Mouse (Mus musculus): ENCODE data around the gene Sgsm2.

The Sgsm2 gene

DNA sequence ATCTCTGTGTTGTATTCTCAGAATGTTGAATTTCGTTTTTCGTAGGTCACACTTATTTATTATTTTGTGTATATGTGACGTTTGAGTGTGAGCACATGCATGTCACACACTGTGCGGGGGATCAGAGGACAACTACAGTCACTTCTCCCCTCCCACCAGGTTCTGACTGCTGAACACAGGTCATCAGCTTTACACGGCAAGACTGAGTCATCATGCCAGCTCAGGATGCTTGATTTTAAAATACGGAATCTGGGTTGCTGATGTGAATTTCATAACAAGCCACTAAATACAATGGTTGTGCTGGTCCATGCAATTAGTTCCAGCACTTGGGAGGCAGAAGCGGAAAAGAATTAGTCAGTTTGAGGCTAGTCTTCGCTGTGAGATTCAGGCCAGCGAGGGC, 15.9 kb downstream of the Sgsm2 start:
- DNase-seq: no peak

DNA sequence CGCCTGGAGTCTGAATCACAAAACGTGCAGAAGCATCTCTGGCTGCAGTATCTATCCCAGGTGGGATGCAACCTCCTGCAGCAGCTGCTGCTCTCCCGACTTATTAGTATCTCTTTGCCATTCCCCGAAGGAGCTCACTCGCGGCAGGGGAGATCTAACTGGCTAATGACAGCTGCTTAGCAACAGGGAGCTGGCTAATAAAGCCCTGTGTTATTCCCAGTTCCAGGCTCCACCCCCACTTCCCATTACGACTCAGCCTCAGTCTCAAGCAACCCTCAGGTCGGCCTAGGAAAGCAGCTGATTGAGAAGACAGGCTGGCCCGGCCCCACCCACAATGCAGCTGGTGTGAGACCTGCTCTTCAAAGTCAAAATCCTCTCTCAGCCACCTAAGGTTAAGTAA, 20.1 kb downstream of the Sgsm2 start:
- DNase-seq: peak; percentile 86

DNA sequence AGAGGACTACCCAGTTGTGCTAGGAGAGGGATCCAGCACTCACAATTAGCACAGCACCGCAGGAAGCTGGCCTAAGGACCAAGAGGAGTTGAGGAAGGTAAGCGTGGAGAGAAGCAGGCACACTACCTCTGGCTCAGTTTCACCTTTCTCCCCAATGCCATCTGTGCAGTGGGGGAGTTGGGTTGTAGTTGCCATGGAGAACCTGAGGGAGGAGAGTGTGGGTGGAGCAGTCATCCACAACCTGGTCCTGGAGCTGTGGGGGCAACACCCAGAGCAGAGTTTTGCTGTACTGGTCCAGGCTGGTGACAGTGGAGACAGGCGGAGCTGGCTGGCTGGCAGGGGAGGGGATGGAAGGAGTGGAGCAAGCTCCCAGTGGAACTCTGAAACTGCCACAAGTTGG, 22.2 kb downstream of the Sgsm2 start:
- peak; percentile 54 to 65 for DNase-seq

DNA sequence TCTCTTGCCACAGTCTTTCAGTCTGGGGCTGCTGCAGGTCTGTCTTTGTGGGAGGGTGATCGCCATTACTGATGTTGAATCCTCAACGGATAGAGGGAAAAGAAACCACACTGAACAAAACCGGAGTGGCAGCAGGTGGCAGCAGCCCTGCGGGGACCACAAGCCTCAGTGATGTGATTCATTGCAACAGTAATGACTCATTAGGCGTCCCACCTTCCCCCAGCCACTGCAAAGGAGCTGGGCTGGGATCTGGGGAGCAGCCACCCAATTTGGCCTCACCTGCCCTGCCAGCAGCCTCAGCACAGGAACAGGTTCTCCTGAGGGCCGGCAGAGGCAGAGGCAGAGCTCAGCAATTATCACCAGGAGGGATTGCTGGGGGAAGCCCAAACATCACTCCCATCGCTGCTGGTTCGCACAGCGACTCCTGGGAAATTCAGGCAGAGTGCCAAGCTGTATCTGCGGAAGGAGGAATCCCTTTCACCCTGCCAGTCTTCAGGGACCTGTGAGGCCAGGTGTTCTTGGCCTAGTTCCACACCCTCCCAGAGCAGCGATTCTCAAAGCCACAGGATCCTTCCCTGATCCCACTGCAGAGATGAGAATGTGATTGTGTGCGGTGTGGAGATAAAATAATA, 25.8 kb downstream of the Sgsm2 start:
- peak in 1 of 2 experiments; percentile 53 for DNase-seq

DNA sequence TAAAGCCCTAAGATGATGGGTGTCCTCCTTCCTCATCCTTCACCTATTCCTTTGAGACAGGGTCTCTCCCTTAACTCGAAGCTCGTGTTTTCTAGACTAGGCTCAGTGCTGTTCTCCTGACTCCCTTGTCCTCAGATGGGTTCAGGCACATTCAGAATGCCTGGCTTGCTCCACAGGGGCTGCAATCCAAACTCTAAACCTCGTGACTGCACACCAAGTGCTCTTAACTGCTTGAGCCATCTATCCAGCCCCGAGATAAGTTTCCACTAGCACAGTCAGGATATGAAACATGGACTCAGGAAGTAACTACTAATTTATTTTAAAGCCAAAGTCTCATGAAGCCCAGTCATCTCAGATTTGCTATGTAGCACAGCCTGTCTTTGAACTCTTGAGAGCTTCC, 26.3 kb downstream of the Sgsm2 start:
- DNase-seq: no peak

DNA sequence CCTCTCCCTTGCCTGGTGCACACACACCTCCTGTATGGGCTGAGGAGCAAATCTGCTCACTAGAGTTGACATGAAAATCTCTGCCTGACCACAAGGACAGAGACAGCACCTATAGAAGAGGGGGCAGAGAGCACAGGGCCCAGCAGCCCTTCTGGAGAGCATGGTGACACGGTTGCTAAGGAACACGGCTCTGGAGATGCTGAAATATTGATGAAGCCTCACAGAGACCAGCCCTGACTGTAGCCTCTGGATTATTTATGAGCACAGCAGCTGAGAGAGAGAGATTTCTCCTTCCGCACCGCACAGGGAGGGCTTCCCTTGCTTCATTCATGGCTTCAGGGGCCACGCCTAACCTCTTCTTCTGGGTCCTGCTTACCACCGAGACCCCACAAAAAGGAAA, 27.3 kb downstream of the Sgsm2 start:
- no peak for DNase-seq

DNA sequence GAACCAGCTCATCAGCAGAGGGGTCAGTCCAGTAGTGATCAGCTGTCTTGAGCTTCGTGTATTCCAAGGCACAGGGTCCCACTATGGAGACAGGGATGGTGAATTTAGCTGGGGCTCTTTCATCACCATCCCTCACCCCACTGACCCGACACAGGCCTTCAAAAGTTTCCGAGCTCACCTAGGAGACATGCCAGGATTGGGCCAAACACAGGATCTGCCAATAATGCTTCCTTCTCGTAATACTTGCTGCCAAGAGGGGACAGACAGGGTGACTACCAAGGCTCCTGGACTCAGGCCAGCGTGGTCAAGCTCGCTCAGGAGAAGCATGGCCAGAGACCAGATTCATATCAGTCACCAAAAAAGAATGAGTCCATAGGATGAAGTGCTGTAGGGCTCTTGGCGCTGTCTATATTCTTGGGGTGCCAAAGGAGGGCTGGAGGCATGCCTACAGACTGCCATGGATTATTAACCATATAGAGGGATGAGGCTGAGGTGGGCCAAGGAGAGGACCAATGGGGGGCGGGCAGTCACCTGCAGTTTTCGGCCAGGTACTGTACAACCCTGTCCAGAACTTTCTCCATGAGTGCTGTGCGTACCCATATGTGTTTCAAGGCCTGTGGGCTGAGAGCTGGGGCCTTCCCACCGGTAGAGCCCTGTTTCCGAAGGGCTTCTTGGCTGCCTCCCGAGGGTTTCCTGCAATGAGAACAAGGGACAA, 28.7 kb downstream of the Sgsm2 start:
- peak; percentile 76 to 78 for DNase-seq

DNA sequence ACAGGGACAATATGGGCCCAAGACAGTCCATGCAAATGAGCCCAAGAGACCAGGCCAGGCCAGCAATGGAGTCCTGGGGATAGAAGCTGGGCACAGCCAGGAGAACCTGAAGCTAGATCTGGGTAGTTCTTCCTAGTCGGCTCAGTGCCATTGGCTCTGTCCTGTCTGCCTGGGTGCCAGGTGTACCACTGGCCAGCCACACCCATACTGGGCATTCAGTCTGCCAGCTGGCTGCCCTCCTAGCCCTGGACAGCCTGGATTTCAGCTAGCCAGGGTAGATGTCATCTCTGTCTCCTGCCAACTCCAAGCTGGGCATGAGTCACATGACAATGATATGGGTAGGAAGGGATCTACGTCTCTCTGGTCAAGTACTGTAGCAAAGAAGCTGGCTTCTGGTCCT, 29.7 kb downstream of the Sgsm2 start:
- DNase-seq: peak; percentile 97 to 98

DNA sequence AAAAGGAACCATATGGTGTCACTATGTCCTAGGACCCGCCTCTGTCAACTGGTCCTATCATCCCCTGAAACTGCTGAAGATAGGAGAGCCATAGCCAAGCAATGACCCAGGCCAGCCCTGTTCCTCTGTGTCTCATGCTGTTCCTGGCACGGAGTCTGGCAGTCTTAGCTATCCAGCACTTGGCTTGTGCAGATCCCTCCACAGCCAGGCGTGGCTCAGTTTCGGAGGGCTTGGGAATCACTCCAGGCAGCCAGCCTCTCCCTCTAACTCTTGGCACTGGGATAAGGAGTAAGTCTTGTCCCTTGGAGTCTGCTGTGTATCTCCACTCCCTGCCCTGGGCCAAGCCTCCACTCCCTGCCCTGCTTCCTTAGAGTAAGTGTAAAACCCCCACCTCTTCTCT, 30.2 kb downstream of the Sgsm2 start:
- DNase-seq: peak; percentile 95 to 96

DNA sequence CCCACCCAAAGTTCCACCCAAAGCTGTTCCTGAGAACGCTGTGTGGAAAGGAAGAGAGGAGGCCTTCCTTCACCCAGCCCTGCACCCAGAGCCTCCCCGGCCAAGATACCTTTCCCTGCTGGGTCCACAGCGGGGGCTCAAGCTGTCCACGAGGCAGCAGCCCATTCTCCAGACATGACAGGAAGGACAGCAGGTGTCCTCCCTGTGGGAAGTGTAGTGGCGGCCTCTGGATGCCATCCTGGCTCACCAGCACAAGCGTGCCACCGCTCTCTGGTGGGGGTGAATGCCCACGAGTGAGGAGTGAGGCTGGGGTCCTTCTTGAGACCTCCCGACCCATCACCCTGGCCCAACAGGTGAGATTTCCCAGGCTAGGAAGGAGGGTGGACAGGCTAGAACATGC, 31.6 kb downstream of the Sgsm2 start:
- DNase-seq: no peak

DNA sequence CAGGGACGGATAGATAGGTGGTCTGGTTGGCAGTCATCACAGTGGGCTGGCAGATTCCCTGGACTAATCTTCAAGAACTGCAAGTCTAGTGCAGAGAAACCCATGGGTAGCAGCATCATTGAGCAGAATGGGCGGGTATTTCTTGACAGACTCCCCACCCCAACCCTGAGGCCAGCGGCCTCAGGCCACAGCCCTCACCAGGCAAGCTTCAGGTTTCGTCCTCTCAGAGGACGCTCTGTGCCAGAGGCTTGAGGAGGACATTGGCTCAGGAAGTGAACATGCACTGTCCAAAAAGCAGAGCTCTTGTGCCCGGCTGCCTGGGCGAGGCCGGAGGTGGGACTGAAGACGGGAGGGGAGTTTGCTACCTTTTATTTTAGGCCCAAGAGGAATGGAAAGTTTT, 32.4 kb downstream of the Sgsm2 start:
- no peak for DNase-seq

DNA sequence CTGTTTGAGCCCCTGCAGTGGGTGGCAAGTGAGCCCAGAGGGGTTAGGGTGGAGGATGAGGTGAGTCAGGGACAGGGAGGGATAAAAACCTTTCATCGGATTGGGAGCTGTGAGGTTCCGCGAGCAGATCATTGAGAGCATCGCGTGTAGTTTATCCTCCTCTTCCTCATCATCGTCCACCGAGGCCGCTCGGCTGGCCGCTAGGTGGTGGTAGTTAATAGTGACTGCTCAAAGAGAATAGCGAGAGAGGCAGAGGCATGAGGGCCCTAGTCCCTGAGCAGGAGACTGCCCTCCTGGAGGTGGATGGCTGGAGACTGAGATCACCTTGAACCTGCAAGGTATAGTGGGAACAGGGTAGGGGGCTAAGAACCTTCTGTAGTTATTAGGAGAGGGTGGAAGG, 33.4 kb downstream of the Sgsm2 start:
- DNase-seq: peak; percentile 73

DNA sequence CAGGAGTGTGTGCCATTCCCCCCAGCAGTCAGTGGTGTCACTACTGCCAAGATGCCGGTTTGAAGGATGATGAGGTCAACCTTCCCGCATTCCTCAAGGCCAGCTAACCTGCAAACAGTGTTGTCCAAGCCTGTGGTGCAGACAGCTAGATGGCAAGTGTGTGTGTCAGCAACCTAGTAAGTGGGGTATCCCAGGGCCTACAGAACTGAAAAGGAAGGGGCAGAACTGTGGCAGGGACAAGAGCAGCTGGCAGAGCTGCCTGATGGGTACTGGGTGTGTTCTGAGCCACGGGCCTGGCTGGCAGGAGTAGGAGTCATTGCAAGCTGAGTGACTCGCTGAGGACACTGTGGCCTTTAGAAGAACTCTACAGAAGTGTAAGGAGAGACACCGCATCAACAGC, 34.7 kb downstream of the Sgsm2 start:
- no peak for DNase-seq

DNA sequence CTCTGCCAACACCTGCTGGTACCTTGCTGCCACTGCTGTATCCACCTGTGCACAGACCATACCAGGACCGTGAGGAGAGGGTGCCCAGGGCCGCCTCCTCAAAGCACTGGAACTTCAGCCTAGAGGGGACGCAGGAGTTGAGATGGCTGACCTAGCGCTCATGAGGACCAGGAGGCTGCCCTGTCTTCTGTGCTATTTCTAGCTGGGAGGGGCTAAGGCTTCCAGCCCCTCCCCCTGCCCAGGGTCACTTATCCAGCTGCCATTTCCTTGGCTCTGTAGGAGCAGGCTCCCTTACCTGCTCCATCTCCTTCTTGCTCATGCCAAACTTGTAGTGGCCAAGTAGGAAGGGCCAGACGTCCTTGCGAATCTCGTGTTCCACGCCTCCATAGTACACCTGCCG, 39.1 kb downstream of the Sgsm2 start:
- DNase-seq: no peak

DNA sequence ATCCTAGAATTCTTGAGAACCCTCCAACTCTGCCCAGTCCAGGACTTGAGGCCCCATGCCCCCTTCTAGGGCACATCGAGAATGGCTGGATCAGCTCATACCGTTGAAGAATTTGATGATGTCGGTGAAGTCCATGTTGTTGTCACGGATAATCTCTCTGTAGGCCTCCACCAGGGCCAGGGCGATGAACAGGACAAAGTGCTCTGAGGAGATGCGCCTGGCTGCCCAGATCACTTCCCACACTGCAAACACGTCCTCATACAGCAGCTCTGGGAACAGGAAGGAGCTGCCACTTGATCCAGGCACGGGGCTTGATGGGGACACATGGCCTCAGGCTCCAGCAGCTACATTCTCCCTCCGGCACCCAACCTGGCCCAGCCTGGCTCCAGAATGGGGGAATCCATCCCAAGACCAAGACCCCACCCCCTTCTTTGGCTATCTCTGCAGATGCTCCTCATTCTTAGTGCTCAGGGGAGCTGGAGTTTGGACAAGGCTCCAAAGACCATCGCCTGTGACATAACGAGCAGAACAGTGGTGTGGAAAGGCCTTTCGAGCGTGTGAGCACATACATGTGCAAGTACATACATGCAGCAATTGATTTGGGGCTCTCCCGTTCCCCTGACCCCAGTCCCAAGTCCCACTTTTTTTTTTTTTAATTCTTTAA, 45.7 kb downstream of the Sgsm2 start:
- DNase-seq: no peak

DNA sequence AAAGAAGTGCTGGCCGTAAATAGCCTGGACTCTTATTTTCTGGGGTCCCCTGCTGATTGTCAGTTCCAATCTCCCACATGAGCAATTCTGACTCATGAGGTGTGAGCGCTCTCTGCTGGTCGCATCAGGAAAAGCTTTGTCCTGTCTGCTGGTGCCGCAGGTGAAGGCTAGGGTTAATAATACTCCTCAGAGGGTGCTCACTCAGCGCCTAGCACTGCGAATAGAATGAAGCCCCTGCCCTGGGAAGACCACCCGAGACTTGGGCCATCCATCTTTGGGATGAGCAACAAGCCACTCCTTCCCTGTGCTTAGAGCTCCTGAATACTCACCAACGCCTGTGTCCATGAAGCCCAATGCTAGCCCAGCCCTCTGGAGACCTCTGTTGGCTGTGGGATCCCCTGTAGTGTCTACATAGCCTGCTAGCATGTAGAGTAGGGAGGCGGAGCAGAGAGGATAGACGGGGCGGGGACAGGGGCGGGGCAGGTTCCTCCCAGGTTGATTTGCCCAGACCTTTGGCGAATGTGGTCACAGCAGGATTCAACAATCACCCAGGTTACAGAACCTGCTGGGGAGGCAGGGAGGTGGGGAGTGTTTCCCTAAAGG, 48.8 kb downstream of the Sgsm2 start:
- DNase-seq: peak; percentile 90 to 94

DNA sequence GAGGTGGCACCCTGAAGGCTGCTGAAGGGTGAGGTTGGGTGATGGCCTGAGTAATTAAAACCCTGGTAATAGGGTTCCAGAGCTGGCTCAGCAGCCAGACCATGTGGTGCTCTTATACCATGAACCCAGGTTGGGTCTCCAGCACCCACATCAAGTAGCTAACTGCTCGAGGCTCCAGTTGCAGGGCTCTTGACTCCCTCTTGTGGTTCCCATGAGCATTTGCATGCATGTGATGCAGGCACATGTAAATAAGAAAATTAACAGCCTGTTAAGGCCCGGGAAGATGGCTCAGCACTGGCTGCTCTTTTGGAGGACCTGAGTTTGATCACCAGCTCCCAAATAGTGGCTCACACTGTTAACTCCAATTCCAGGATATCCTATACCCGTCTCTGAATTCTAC, 51.1 kb downstream of the Sgsm2 start:
- no peak for DNase-seq

DNA sequence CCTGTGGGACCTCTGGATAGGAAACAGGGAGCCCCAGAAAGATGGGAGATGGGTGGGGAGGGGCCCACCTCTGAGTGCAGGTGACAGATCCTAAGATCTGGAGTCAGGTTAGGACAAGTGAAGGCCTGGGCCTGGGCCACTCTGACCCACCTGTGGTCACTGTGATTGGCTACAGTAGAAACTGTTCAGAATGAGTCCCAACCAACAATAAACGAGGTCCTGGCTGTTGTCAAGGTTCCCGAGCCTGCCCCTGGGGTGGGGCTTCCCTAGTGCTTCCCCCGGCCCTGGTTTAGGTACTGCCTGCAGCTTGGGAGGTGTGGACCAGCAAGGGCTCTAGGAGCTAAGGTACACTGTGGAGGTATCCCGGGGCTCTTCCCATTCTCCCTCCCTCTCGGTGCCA, 53.1 kb downstream of the Sgsm2 start:
- DNase-seq: no peak

DNA sequence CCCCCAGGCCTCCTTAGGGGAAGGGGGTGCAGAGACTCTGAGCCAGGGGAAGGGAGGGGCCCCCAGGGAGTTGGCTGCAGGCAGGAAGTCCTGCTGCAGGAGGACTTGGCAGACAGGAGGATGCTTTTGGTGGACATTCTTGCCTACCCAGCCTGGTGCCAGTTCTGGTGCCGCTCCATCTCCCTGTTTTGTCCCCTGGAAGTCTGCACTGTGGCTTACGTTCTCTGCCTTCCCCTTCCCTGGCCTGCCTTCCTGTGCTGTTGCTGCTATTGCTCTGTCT, 53.5 kb downstream of the Sgsm2 start:
- peak; percentile 44 to 49 for DNase-seq

DNA sequence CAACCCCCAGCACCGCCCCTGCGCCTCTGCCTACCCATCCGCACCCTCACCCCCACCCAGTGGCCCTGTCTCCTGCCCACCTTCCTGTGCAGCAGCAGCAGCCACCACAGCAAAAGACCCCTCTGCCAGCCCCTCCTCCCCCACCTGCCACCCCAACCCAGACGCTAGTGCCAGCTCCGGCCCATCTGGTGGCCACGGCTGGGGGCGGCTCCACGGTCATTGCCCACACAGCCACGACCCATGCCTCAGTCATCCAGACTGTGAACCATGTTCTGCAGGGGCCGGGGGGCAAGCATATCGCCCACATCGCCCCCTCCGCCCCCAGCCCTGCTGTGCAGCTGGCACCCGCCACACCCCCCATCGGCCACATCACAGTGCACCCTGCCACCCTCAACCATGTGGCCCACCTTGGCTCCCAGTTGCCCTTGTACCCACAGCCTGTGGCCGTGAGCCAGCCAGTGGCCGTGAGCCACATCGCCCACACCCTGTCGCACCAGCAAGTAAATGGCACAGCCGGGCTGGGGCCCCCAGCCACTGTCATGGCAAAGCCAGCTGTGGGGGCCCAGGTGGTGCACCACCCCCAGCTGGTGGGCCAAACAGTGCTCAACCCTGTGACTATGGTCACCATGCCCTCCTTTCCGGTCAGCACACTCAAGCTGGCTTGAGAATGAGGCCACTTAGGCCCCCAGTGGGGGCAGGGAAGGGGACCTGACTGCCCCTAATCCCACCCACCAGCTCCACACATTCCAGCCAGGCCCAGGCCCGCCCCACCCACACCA, 54.0 kb downstream of the Sgsm2 start:
- DNase-seq: peak; percentile 62 to 72

DNA sequence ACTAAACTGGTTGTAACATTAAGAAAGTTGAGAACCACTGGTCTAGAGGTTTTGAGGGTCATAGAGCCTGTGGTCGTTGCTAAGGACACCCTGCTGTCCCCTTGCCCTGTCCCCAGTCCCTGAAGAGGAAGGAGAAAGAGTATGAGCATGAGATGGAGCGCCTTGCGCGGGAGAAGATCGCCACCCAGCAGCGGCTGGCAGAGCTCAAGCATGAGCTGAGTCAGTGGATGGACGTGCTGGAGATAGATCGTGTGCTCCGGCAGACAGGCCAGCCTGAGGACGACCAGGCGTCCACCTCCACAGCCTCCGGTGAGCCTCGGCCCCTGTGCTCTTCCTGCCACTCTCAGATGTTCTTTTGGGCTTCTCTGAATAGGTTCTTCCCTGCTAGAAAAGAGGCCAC, 54.8 kb downstream of the Sgsm2 start:
- DNase-seq: peak in 1 of 2 experiments; percentile 38

DNA sequence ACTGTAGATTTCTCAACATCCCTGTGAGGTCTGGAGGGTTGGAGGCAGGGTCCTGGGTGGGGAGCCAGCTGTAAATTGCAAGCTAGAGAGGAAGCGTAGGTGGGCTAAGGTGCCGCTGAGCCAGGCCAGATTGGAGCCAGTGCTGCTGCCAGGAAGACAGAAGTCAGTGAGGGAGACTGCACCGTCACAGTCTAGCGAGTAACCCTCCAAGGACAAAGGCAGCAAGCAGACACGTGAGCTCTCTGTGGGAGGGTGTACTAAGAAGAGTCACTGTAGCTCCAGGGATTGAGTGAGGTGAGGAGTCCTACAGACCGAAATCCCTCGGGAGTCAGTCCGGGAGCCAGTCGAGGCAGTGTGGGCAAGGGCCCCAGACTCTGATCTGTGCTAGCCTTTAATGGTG, 55.5 kb downstream of the Sgsm2 start:
- DNase-seq: peak; percentile 49 to 50

DNA sequence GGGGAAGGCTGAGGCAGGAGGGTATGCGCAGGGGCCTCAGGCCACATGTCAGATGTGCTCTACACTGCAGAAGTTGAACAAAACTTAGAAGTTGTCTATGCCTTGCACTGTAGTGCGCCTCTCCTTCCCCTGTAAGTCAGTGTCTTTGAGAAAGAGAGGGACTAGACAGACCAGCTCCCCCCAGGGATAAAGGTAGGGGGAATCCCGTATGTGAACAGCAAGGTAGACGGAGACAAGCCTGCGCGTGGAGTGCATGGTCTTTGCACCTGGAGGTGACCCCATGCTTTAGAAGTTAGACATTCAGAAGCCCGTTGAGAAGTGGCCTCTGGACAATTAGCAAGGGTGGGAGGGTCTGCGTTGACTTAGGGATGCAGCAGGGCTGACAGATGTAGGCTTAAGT, 56.1 kb downstream of the Sgsm2 start:
- no peak for DNase-seq
